10 mouse cellular contexts compared by ENCODE assay signal in genomic region chr3:89377831-89378230, GRCm38 (mm10). TPM values are rescaled to one million over a fixed set of nuclear protein-coding genes. Genes with fewer than 3 reads are reported as not detected.
A peak's percentile ranks its signal among the peaks of the same experiment; 100 is the strongest.
DNase-seq lines count a peak whose midpoint lies in the region; ATAC-seq and TF ChIP-seq lines count a peak whose summit lies in the region.
"Had no signal": no experiment of that assay in that cellular context is flagged by ENCODE, and none has a peak within 500 bp of the region (broad histone marks: within the 10 kb centered on the region; RNA-seq: fewer than 3 reads in every experiment).

No protein-coding gene starts in this region.

- no peaks in the 10 kb centered on the region for H3K27me3 ChIP-seq in heart, embryonic 14.5 days (ENCODE audit: control insufficient read depth, insufficient read depth, low read length)
- H3K27me3 ChIP-seq in forebrain, embryonic 14.5 days (replicated peaks; ENCODE audit: control insufficient read depth, insufficient read depth, low read length) = no peaks in the 10 kb centered on the region
- no peaks in the 10 kb centered on the region for H3K27me3 ChIP-seq in liver, embryonic 16.5 days (ENCODE audit: control insufficient read depth, insufficient read depth, low read depth, low read length)

- peak overlapping the region in 1 of 2 experiments; percentile 53; a peak in 2 of 4 replicates for H3K4me3 ChIP-seq in heart, embryonic 14.5 days (ENCODE audit: control insufficient read depth in 1 of 2, insufficient read depth in 1 of 2, low read depth in 1 of 2, low read length in 2 of 2)
- H3K4me3 ChIP-seq in ES-E14 (ENCODE audit: insufficient read depth in 1 of 2, low read depth in 1 of 2, low read length in 2 of 2, poor library complexity in 1 of 2, severe bottlenecking in 1 of 2) = peak overlapping the region in 1 of 2 experiments; percentile 65; a peak in 2 of 4 replicates
- no peak overlapping the region for H3K4me3 ChIP-seq in forebrain, embryonic 14.5 days (ENCODE audit: low read depth, low read length)
- H3K4me3 ChIP-seq in liver, embryonic 16.5 days (ENCODE audit: low read depth, low read length) = no peak overlapping the region

- H3K9ac ChIP-seq in heart, embryonic 14.5 days (ENCODE audit: low read length) = no peak overlapping the region
- H3K9ac ChIP-seq in ES-E14 (ENCODE audit: insufficient read depth, low read depth, low read length, poor library complexity, severe bottlenecking) = peak overlapping the region; percentile 19; the same call in 1 of the 2 replicates
- no peak overlapping the region; the same call in 1 of the 2 replicates for H3K9ac ChIP-seq in forebrain, embryonic 14.5 days (ENCODE audit: low read length)
- no peak overlapping the region for H3K9ac ChIP-seq in liver, embryonic 16.5 days (ENCODE audit: low read depth, low read length)

- H3K36me3 ChIP-seq in heart, embryonic 14.5 days (ENCODE audit: control insufficient read depth, insufficient read depth, low read length) = peaks cover 23% of the 10 kb centered on the region
- peaks cover 18% of the 10 kb centered on the region; the same call in 1 of the 2 replicates for H3K36me3 ChIP-seq in ES-E14 (ENCODE audit: control insufficient read depth, insufficient read depth, low read length, poor library complexity, severe bottlenecking)
- H3K36me3 ChIP-seq in forebrain, embryonic 14.5 days (ENCODE audit: control insufficient read depth, insufficient read depth, low read length) = no peaks in the 10 kb centered on the region
- no peaks in the 10 kb centered on the region for H3K36me3 ChIP-seq in liver, embryonic 16.5 days (ENCODE audit: control insufficient read depth, insufficient read depth)

- in situ Hi-C loops in ES-E14 (cut with MboI; ENCODE audit: low sequenced_read_pairs in 2 of 2, unreplicated experiment in 2 of 2) = no loop called here

- DNase-seq in heart, adult 18-20 months = no peak
- no peak for DNase-seq in ES-E14 (ENCODE audit: low read depth, low spot score)
- no peak for DNase-seq in forebrain, embryonic 14.5 days (ENCODE audit: low spot score)
- no peak for DNase-seq in frontal cortex, postnatal 14 days (ENCODE audit: low spot score in 2 of 2)
- no peak for DNase-seq in embryo, embryonic 10.5 days (ENCODE audit: low spot score)

- peaks cover 5 to 16% of the 10 kb centered on the region in 2 experiments for H3K4me1 ChIP-seq in heart, embryonic 14.5 days (ENCODE audit: control insufficient read depth in 2 of 2, insufficient read depth in 2 of 2, low read length in 2 of 2)
- peaks cover 6 to 35% of the 10 kb centered on the region in 2 experiments for H3K4me1 ChIP-seq in ES-E14 (ENCODE audit: control insufficient read depth in 2 of 2, insufficient read depth in 2 of 2, low read length in 2 of 2, poor library complexity in 1 of 2)
- no peaks in the 10 kb centered on the region for H3K4me1 ChIP-seq in forebrain, embryonic 14.5 days (ENCODE audit: control insufficient read depth, insufficient read depth, low read length)
- peaks cover 18% of the 10 kb centered on the region for H3K4me1 ChIP-seq in liver, embryonic 16.5 days (ENCODE audit: control insufficient read depth, low read depth, low read length)

- H3K9me3 ChIP-seq in heart, embryonic 14.5 days (ENCODE audit: control insufficient read depth, low read length) = no peaks in the 10 kb centered on the region
- H3K9me3 ChIP-seq in ES-E14 (ENCODE audit: control insufficient read depth, insufficient read depth, low read depth, low read length) = no peaks in the 10 kb centered on the region
- no peaks in the 10 kb centered on the region for H3K9me3 ChIP-seq in forebrain, embryonic 14.5 days (replicated peaks; ENCODE audit: control insufficient read depth, low read length)
- no peaks in the 10 kb centered on the region for H3K9me3 ChIP-seq in liver, embryonic 16.5 days (replicated peaks; ENCODE audit: control insufficient read depth, low read length)

- WGBS in heart, embryonic 14.5 days = 64% methylated on average over 4 of the region's 4 CpGs
- 68% methylated on average over 4 of the region's 4 CpGs for WGBS in forebrain, embryonic 14.5 days
- 71% methylated on average over 4 of the region's 4 CpGs for WGBS in liver, embryonic 16.5 days (ENCODE audit: insufficient replicate concordance)

- peak overlapping the region; percentile 73 for H3K4me2 ChIP-seq in heart, embryonic 14.5 days (ENCODE audit: low read length)
- peak overlapping the region; percentile 87; the same call in 1 of the 2 replicates for H3K4me2 ChIP-seq in forebrain, embryonic 14.5 days (ENCODE audit: low read length)
- H3K4me2 ChIP-seq in liver, embryonic 16.5 days (ENCODE audit: low read depth, low read length) = peak overlapping the region; percentile 69; the same call in 1 of the 2 replicates

- ATAC-seq in heart, embryonic 14.5 days (ENCODE audit: insufficient number of reproducible peaks, insufficient read depth, low FRiP score, low read depth) = peak; percentile 0; the same call in 1 of the 2 replicates
- ATAC-seq in forebrain, embryonic 14.5 days = peak; percentile 41
- ATAC-seq in liver, embryonic 16.5 days (ENCODE audit: low read depth) = no peak
- ATAC-seq in frontal cortex, adult (ENCODE audit: low TSS enrichment) = no peak

- H3K27ac ChIP-seq in heart, embryonic 14.5 days (replicated peaks in 1 of 2; ENCODE audit: control insufficient read depth in 1 of 2, insufficient read depth in 1 of 2, low read depth in 2 of 2, low read length in 2 of 2) = no peak overlapping the region
- H3K27ac ChIP-seq in ES-E14 (ENCODE audit: insufficient read depth, low read depth, low read length, poor library complexity, severe bottlenecking) = no peak overlapping the region; the same call in 1 of the 2 replicates
- H3K27ac ChIP-seq in forebrain, embryonic 14.5 days (ENCODE audit: low read depth, low read length) = no peak overlapping the region
- no peak overlapping the region for H3K27ac ChIP-seq in liver, embryonic 16.5 days (ENCODE audit: low read length)
- H3K27ac ChIP-seq: macrophage had no signal

TF ChIP-seq in ES-E14, 5 proteins besides CTCF, POLR2A, EP300 and RAD21:
- TF ChIP-seq ZC3H11A (IDR thresholded peaks at IDR 0.05; ENCODE audit: borderline replicate concordance, low read depth, low read length) (no peak), CHD2 (IDR thresholded peaks at IDR 0.05; ENCODE audit: low read depth, low read length) (no peak), ZNF384 (IDR thresholded peaks at IDR 0.05; ENCODE audit: low read depth, low read length) (no peak), HCFC1 (IDR thresholded peaks at IDR 0.05; ENCODE audit: borderline replicate concordance, insufficient read depth, low read length) (no peak), MAFK (IDR thresholded peaks at IDR 0.05; ENCODE audit: insufficient read depth, low read depth, low read length) (no peak)

RNA-seq across cellular contexts. Expression of gene Dcst1, which starts 12.8 kb away (rescaled TPM):
- polyA plus RNA-seq in heart, embryonic 14.5 days (2014; fragmentation: Nextera tagmentation; extraction: Ambion mirVana) = 0.16 and 0.18 TPM in 2 replicates
- not detected for total RNA-seq in heart, adult 18-20 months (2021)
- 0.09 and 0.16 TPM in 2 replicates for total RNA-seq in ES-E14 (2012; rRNA removed)
- 0.78 and 0.83 TPM in 2 replicates for polyA plus RNA-seq in forebrain, embryonic 14.5 days (2014; fragmentation: Nextera tagmentation; extraction: Ambion mirVana)
- 0.12 TPM in 1 of 2 replicates, not detected in the other for polyA plus RNA-seq in liver, embryonic 16.5 days (2015; fragmentation: Nextera tagmentation; extraction: Ambion mirVana)
- polyA plus RNA-seq: macrophage had no signal

RNA-seq across cellular contexts. Expression of gene Dcst2, which starts 16.1 kb away (rescaled TPM):
- not detected in 2 replicates for polyA plus RNA-seq in heart, embryonic 14.5 days (2014; fragmentation: Nextera tagmentation; extraction: Ambion mirVana)
- not detected for total RNA-seq in heart, adult 18-20 months (2021)
- total RNA-seq in ES-E14 (2012; rRNA removed) = not detected in 2 replicates
- 0.08 and 0.15 TPM in 2 replicates for polyA plus RNA-seq in forebrain, embryonic 14.5 days (2014; fragmentation: Nextera tagmentation; extraction: Ambion mirVana)
- polyA plus RNA-seq in liver, embryonic 16.5 days (2015; fragmentation: Nextera tagmentation; extraction: Ambion mirVana) = 0.05 TPM in 1 of 2 replicates, not detected in the other
- total RNA-seq: gastrocnemius, postnatal 10 days had no signal
- polyA plus RNA-seq: macrophage had no signal

RNA-seq across cellular contexts. Expression of gene Zbtb7b, which starts 16.7 kb away (rescaled TPM):
- polyA plus RNA-seq in heart, embryonic 14.5 days (2014; fragmentation: Nextera tagmentation; extraction: Ambion mirVana) = 1.3 and 1.8 TPM in 2 replicates
- total RNA-seq in heart, adult 18-20 months (2021) = 10 to 100 TPM; 21.3 to 23.3 TPM
- total RNA-seq in ES-E14 (2012; rRNA removed) = 11.8 and 13.0 TPM in 2 replicates
- 0.28 and 0.41 TPM in 2 replicates for polyA plus RNA-seq in forebrain, embryonic 14.5 days (2014; fragmentation: Nextera tagmentation; extraction: Ambion mirVana)
- 2.4 and 2.7 TPM in 2 replicates for polyA plus RNA-seq in liver, embryonic 16.5 days (2015; fragmentation: Nextera tagmentation; extraction: Ambion mirVana)

RNA-seq across cellular contexts. Expression of gene Lenep, which starts 24.8 kb away (rescaled TPM):
- polyA plus RNA-seq in heart, embryonic 14.5 days (2014; fragmentation: Nextera tagmentation; extraction: Ambion mirVana) = not detected in 2 replicates
- total RNA-seq in heart, adult 18-20 months (2021) = 1 to 10 TPM in 1 of 2 experiments, not detected in 1; 1.0 TPM
- not detected in 2 replicates for total RNA-seq in ES-E14 (2012; rRNA removed)
- not detected in 2 replicates for polyA plus RNA-seq in forebrain, embryonic 14.5 days (2014; fragmentation: Nextera tagmentation; extraction: Ambion mirVana)
- not detected in 2 replicates for polyA plus RNA-seq in liver, embryonic 16.5 days (2015; fragmentation: Nextera tagmentation; extraction: Ambion mirVana)
- polyA plus RNA-seq: macrophage had no signal

RNA-seq across cellular contexts. Expression of gene Adam15, which starts 28.0 kb away (rescaled TPM):
- 31.0 and 38.6 TPM in 2 replicates for polyA plus RNA-seq in heart, embryonic 14.5 days (2014; fragmentation: Nextera tagmentation; extraction: Ambion mirVana)
- total RNA-seq in heart, adult 18-20 months (2021) = 10 to 100 TPM; 45.5 to 47.0 TPM
- total RNA-seq in ES-E14 (2012; rRNA removed) = 56.3 and 59.1 TPM in 2 replicates
- polyA plus RNA-seq in forebrain, embryonic 14.5 days (2014; fragmentation: Nextera tagmentation; extraction: Ambion mirVana) = 13.4 and 19.3 TPM in 2 replicates
- 9.0 and 11.2 TPM in 2 replicates for polyA plus RNA-seq in liver, embryonic 16.5 days (2015; fragmentation: Nextera tagmentation; extraction: Ambion mirVana)

Comparison
In these comparisons a context has a peak if more than half of its experiments do, and no peak if none do; other contexts are left out.
1. ATAC-seq: peak in heart, embryonic 14.5 days (single experiment) and forebrain, embryonic 14.5 days (single experiment); none in liver, embryonic 16.5 days (single experiment) and frontal cortex, adult (single experiment).
2. Peak in every context shown above with its lines, with median percentiles within 50 percentile points of each other: H3K4me2 ChIP-seq.